Mouse (Mus musculus): ENCODE measurements at regions not wholly inside any gene's neighbourhood (a gene's known extent, or its start where the extent isn't known, plus 50 kb on each side); places are given as distances from the start of the nearest gene placed in this dataset.

DNA sequence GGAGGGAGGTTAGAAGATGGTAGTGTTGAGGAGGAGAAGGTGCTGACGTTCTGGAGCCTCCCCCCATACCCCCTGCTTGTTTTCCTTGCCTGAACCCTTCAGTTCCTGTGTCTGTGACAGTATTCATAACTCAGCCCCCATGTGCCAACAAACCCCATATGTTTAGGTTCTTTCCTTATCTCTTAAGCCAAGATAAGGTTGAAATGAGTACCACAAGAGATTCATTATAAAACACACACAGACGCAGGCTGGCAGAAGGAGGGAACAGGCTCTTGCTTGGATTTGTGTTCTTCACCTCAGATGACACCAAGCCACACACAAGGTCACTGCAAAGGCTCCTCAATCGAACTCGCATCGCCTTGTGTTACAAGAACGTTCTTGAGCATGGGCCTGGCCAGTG lies 162.9 kb upstream of the Arid2 start:
- no peak for DNase-seq

DNA sequence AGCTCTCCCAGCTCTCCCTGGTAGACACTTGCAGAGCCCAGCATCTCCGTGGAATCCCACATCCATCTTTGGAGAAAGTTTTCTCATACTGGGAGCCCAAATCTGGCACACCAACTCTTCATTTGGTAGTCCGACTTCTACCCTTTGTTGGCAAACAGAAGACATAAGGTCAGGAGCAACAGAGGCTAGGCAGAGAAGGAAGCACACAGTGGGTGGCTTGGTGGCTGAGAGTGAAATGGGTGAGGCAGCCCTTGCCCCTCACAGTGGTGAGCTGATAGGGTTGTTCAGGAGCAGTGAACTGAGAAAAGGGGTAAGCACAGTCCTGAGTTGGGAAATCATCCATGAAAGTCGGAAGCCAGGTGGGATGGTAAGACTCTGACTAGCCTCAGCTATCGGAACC lies 157.6 kb upstream of the Arid2 start:
- DNase-seq = no peak

DNA sequence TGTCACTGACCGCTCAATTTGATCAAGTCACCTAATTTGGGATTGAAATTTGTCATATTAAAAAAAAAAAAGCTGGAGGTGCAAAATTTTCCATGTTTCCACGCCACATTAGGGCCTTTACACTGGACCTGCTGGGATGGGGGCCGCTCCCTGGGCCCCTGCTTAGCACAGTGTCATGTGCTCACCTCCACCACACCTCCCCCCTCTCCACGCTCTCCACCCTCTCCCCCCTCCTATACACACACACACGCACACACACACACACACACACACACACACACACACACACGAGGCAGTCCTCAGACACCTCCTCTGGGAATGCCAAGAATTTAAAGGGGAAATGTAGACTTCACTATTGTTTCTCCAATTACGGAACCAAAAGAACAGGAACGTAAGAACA lies 156.8 kb upstream of the Arid2 start:
- DNase-seq = no peak

DNA sequence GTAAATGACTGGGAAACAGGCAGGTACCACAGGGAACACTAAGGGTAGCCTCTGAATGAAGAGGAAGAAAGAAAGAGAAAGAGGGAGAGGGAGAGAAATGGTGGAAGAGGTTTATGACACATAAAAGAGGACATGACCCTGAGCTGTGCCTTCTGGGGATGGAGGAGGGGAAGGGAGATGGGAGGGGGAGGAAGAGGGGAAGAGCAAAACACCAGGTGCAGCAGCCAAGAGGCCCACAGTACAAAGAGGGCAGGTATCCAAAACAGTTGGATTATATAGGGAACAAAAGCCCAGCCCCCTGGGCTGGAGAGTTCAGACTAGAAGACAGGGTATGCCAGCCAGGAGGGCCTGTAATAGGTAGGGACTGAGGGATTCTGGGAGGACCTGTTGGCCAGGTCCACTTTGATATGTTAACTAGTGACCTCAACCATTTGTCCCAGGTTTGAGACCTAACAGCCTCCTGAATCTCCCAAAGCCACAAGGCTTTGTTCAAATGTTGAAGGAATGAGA lies 155.7 kb upstream of the Arid2 start:
- no peak for DNase-seq

DNA sequence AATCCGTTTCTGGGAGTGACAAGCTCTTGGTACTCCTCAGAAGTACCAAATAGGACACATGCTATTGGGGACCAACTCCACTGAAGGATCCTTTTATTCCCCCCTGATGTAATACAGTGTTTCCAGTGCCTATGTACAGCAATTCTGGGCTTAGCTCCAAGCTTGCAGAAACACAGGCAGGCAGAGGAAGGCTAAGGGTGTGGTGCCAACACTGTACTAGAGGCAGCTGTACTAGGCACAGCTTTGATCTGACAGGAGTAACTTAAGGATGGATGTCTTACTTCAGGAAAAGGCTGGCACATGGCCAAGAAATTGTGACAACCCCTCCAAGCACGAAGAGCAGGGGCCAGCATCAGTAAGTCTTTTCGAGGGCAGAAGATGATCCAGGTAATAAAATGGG lies 154.7 kb upstream of the Arid2 start:
- no peak for DNase-seq

DNA sequence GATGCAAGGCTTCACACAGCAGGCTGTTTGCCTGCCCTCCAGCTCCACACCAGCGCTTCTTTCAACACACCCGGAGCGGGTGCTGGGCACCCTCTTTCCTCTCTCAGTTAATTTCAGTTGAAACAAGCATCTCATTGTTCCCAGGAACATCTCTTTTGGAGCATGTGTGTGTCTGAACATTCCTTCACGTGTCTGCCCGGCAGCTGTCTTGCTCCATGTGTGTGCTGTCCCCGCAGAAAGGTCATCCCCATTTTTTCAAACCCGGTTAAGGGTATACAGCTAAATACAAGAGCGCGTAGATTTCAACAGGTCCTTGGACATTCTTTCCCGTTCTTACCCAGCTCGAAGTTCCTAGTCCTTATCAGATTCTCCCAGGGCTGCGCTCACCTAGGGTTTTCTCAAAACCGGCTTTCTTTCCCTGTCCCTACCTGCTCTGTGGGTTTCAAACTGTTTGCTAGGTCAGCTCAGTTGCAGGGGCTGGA lies 152.0 kb upstream of the Arid2 start:
- peak; percentile 48 for DNase-seq

DNA sequence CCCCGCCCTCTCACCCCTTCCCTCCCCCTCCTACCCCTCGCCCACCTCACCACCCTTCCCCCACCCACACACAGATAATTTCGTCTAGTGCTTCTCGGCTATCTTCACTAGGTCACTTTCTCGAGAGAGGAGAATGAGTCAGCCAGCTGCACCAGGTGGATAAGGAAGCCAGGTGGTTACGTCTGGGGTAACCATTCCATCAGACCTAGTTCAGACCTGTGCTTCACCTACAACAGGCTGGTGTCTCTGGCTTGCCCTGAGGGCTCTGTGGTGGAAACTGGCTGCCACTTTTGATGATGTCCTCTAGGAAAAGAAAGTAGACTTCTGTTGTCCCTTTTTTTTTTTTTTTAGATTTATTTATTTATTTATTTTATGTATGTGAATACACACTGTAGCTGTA lies 151.5 kb upstream of the Arid2 start:
- DNase-seq = no peak

DNA sequence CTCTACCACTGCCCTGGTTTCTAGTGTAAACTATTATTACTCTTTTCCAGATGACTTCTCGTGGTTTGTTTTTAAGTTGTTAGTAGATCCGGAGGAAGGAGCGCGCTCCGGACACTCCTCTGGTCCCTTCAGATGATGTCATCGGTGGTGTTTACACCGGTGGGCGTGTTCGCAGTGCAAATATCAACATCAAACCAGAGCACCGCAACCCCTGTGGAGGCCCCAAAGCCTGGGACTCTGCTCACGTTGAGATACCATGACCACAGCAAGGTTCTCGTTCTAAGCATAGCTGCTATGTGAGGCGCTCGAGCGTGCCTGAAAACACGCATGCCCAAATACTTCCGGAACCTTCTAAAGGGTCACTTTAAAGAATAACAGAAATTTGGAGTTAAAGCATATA lies 149.8 kb upstream of the Arid2 start:
- no peak for DNase-seq

DNA sequence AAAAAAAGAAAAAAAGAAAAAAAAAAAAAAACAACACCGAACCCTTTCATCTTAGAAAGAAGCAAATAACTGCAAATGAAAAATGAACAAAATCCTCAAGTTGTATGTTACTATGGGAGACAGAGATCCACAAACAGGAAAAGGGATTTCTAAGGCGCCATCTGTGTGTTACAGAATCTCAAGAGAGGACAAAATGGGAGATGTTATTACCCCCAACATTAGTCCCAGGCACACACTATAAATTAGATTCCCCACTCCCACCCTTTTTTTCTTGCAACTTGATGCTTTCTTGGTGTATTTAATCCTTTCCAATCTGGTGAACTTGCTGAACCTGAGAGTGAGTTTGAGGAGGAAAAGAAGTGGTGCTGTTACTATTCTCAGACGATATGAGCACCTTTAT lies 149.4 kb upstream of the Arid2 start:
- DNase-seq = no peak

DNA sequence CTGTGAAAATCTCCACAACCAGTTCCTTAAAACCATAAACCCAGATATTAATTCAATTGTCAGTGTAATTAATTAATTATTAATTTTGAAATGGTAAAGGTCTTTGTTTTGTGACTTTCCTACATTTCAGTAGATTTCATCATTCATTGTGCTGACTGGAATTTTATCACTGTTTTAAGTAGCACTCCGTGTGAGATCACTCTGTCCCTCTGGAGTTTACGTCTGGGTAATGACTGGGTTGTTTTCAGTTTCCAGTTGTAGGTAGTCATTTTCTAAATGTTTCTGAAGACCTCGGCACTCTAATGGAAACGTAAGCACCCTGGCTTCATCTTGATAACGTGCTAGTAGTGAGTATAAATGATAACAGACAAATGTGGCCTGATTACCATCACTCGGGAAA lies 133.8 kb upstream of the Arid2 start:
- DNase-seq = no peak

DNA sequence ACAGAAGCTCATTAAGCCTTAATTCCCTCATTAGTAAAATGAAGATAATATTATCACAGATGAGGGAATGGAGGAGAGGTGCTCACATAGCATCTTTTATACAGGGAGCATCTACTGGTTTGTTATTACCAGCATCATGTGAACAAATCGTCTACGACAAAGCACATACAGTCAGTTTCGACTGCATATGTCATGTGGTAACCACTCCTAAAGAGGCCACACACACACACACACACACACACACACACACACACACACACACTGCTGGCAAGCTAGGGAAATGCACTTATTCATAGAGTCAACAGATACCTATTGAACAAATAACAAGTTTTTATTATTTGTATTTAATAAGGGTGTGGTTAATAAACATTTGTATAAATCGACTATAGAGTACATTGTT lies 129.0 kb upstream of the Arid2 start:
- DNase-seq = no peak

DNA sequence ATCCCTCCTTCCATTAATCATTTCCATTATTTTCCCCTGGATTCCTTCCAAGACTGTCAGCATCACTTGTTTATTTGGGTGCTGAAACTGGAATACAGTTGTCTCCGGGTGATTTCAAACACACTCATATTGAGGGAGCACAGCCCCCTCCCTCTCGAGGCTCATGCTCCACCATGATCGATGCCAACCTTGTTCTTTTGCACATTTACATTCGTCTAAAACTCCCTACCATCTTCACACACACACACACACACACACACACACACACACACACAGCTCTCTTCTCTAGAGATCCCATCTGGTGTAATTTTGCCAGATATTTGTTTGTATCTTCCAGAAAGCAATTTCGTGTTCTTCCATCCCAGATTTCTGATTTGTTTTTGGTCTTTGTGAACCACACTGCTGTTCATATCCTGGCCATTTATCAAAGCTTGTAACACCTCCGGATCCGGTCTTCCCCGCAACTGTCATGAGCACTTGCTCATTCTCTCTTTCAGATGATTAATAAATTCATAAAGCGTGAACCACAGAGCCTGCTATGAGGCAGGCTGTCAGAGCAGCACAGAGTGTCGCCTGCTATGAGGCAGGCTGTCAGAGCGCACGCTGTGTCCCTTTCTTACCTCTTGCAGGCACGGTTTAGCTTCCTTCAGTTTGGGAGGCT lies 122.4 kb upstream of the Arid2 start:
- DNase-seq = no peak

DNA sequence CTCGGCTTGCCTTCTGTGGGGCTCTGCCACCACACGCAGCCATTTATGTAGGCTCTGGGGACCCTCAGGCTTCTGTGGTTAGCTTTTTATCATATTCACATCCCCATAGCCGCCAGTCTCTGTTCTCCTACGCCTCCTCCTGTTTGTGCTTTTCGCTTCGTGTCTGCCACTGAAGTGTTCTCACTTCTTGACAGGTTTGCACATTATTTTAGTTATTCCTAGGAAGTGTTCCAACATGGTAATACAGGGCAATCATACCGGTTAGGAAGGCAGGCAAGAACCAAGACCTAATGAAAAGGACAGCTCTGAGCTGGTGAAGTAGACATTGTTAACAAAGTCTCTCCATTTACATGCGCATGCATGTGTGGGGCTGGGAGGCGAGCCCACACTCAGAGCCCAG lies 120.1 kb upstream of the Arid2 start:
- no peak for DNase-seq

DNA sequence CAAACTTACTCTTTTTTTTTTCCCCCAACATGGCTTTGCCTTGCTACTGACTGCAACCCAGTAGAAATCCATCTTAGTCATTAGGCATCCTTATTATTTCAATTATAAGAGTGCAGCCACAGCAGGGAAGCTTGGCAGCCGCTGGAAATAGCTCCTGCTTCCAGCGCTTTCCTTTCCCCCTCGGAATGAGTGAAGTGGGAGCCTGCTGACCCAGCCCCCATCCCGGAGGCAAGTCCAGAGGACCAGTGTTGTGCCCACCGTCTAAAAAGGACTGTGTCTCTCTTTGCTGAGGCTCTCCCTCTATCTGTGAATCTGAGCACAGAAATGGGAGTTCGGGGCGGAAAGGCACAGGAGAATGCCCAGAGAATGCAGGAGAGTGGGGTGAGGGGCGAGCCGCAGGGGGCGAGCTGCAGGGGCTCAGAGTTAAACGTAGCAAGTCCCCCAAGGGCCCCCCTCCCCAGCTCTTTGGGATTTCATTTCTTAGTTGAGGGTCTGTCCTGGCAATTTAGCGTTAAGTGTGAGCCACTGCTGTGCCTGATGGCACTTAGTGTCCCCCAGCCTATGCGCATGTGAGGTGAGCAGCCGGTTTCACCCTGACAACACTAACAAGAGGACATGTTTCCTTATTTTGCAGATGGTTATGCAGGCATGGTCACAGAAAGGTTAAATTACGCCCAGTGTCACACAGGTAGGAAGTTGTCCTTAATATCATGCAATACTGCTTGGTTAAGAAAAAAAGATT lies 117.4 kb upstream of the Arid2 start:
- peak; percentile 25 for DNase-seq

DNA sequence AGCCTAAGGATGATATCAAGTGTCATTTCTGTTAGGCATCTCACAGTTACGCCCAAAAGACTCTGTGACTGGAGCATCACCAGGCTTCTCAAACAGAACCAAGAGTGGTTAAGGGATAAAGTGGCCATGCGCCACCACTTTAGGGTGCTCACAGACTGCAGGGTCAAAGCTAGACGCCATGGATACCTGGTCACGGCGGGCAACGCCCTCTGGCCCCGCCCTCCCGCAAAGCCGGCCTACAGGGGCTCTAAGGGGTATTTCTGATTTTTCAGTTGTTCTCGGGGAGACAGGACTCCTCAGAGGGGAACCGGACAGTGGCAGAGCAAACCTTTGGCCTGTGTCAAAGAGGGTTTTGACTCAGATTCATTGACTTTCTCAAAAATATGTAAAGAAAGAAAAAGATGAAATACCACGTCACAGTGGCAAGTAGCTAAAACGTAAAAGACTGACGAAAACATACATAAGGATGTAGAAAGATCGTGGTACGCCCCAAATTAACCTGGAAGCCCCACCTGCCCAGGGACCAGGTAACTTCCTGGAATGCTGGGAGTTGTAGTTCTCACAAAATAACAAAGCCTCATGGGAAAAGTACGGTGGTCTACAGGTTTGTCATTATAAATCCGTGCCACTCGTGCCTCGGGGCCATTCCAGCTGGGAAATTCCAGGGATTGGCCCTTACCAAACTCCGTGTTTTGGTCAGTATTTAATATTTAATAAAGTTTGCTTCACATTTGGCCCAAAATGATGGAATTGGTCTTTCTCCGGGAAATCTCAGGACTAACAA lies 116.1 kb upstream of the Arid2 start:
- peak; percentile 59 for DNase-seq

DNA sequence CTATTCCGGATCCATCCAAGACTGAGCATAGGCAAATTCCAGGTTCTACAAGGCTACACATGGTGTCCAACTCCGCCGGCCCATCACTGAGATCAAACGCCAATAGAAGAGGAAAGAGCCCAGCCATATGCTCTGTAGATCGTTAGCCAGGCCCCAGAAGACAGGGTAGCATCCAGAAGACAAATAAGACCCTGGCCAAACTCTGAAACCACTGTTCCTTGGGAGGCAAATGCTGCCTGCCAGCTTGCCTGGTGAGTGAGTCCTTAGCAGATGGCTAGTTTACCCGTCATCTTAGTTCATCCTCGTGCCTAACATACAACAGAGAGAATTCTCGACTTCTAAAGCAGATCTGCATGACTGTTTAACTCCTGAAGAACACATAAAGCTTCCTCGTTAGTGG lies 109.4 kb upstream of the Arid2 start:
- DNase-seq = no peak

DNA sequence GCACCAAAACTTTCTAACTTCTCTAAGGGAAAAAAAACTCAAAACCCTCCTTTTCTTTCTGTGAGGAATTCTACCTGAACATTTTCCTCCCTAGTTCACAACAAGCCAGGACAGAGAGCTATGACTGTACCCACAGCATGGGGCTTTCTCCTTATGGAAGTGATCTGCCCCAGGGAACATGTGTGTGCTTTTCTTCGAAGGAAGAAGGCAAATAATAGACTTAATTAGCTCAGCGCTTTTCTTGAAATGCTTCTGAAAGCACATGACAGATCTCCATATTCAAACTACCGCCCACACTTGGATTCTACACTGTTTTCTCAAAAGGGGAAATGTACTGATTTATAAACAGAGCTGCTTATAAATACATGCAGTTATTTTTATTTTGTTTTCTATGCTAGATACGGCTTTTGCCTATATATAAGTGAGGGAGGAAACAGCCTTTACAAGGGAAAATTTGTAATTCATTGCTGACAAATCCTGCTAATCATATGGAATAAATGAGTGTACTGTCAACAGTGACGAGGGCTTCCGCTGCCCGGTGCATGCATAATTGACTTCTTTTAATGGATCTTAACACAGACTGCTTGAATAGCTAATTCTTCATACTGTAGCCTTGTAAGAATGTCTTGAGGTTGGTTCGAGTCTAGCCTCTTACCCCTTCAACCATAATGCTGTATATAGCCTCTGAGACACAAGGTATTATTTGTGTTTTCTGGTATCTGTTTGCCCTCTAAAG lies 108.8 kb upstream of the Arid2 start:
- no peak for DNase-seq

DNA sequence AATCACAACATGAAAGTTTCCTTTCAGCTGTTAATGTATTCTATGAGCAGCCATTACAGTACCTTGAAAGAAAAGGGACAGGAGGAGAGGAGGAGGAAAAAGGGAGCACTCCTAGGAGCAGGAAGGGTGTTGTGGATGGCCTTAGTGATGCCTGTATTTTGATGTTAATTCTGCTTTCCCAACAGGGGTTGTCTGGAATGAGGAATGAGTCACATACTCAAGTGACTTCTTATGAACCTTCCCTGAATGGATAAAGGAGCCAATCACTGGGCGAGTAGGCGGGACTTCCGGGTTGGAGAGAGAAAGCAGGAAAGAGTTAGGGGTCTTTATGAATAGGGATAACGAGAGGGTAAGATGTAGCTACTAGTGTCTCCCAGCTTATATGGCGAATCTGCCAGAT lies 107.8 kb upstream of the Arid2 start:
- no peak for DNase-seq

DNA sequence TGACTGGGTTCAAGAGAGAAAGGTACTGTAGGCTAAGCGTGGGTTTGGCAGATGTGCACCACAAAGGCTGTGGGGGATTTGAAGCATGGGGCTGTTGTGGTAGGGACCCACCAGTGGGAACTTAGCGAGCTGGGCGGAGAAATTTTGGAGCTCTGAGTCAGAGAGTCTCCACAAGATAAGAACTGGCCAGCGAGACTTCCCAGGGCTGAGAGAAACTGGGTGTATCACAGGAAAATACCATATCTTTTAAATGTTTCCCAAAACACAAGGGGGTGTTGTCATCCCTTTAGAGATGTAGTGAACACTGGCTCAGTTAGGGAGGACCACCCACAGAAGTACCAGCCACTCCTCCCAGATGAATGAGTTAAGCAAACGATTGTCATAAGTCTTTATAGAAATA lies 107.3 kb upstream of the Arid2 start:
- DNase-seq = no peak

DNA sequence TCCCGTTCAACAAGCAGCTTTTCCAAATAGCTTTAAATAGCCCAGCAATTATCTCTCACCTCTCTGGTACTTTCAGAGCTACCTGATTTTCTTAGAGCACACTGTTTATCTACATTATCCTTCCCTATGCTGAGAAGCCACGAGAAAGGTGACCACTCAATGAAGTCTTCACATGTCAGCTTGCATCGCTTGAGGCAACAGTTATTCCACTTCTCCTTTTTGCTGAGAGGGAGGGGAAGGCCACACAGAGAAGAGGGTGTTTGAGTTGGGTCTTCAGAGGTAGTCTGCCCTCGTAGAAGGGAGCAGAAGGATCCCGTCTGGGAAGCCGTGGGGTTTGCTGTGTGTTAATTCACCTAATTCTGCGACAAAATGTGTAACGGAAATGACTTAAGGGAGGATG lies 106.3 kb upstream of the Arid2 start:
- DNase-seq = no peak

DNA sequence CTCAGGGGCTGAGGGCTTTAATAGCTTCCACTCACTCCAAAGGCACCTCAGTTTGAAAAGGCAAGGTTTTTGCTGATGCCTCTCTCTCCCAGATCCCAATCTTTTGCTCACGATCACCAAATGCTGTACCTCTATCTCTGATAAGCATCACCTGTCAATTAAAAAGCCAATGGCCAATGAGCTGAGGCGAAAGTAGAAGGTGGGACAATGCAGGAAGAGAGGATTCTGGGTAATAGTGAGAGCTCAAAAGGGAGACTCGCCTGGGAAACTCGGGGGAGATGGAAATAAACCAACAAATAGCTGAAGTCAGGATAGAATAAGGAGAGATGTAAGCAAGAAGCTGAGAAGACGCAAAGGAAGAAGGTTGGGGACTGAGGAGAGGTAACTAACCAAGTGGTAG lies 105.0 kb upstream of the Arid2 start:
- no peak for DNase-seq

DNA sequence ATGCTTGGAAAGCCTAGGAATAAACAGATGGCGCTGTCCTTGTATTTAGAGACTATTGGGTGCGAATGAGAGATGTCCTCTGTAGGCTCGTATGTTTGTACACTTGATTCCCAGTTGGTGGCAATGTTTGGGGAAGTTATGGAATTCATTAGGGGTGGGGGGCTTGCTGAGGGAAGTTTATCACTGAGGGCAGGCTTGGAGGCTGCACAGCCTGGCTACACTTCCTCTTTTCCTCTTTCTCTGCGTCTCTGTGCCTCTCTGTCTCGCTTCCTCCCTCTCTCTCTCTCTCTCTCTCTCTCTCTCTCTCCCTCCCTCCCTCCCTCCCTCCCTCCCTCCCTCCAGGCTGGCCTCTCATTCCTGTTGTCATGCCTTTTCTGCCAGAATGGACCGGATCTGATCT lies 104.2 kb upstream of the Arid2 start:
- DNase-seq = no peak

DNA sequence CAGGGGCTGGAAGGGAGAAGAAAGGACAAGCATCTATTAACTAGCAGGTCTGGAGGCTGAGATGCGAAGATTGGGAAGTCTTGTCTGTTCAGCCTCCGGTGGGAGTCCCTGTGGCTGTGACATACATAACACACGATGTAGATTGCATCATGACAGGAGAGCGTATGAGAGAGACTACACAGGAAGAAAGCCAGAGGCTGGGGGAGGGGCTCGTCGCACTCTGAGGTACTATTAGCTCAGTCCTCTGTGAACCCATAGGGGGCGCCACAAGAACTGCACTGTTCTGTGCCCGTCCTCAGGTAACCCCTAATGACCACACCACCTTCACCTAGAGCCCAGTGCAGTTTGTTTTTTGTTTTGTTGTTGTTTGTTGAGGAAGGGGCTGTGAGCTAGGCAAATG lies 102.7 kb upstream of the Arid2 start:
- DNase-seq = no peak
